Mouse (Mus musculus) neural tube, embryonic 13.5 days (tissue): ENCODE data around the gene Ncoa4. TPM values are rescaled to one million over a fixed set of nuclear protein-coding genes. Genes with fewer than 3 reads are reported as not detected.

Experiments used
- ATAC-seq: fragments of 200-750 bp; cut with Nextera tagmentation; 2 replicates; pipeline ENCODE4 v1.8.0; 2017; ENCODE audit warnings: low read depth, mild to moderate bottlenecking, moderate TSS enrichment, moderate library complexity
- H3K27ac ChIP-seq: fragments of 300-500 bp; sonication (generic); replicated peaks from 2 replicates; pipeline ENCODE4 v1.5.1; 2015; ENCODE audit warnings: moderate library complexity, mild to moderate bottlenecking, inconsistent platforms
- H3K27me3 ChIP-seq: fragments of 300-500 bp; sonication (generic); 2 replicates; pipeline ENCODE4 v1.6.1; 2015; ENCODE audit warnings: mild to moderate bottlenecking, inconsistent platforms
- H3K36me3 ChIP-seq: fragments of 300-500 bp; sonication (generic); 2 replicates; pipeline ENCODE4 v1.6.1; 2015; ENCODE audit warnings: mild to moderate bottlenecking, inconsistent platforms
- H3K4me1 ChIP-seq: fragments of 300-500 bp; sonication (generic); replicated peaks from 2 replicates; pipeline ENCODE4 v1.6.1; 2015; ENCODE audit warnings: inconsistent platforms
- H3K4me2 ChIP-seq: fragments of 300-500 bp; sonication (generic); 2 replicates; pipeline ENCODE4 v1.6.1; 2015; ENCODE audit warnings: inconsistent platforms, mild to moderate bottlenecking, moderate library complexity
- H3K4me3 ChIP-seq: fragments of 300-500 bp; sonication (generic); 2 replicates; pipeline ENCODE4 v1.5.1; 2015; ENCODE audit warnings: mild to moderate bottlenecking, inconsistent platforms
- H3K9ac ChIP-seq: fragments of 300-500 bp; sonication (generic); 2 replicates; pipeline ENCODE4 v1.6.1; 2015; ENCODE audit warnings: moderate library complexity, mild to moderate bottlenecking, inconsistent platforms
- H3K9me3 ChIP-seq: fragments of 300-500 bp; sonication (generic); 2 replicates; pipeline ENCODE4 v1.6.1; 2016; ENCODE audit warnings: inconsistent platforms
- WGBS: fragments of 180-500 bp; shearing (Covaris S2); methylation state at CpG from one replicate; pipeline ENCODE4 v1.1.7; 2015; 5-methylcytosine and 5-hydroxymethylcytosine counted together
- polyA plus RNA-seq: library from polyadenylated mRNA; unstranded; fragments of >200 nt; fragmentation: Nextera tagmentation; extraction: Ambion mirVana; gene quantifications from 2 replicates; pipeline ENCODE4 v1.2.1, GENCODE M21; 2015

The Ncoa4 gene
- polyA plus RNA-seq, 1 experiment from 2014 or later, result 97.5 TPM

- peaks cover 9% of the 10 kb centered on the region; the same call in 1 of the 2 replicates for H3K9me3 ChIP-seq
- no peak overlapping the region for H3K4me2 ChIP-seq
- no peaks in the 10 kb centered on the region for H3K27me3 ChIP-seq
- no peak overlapping the region for H3K9ac ChIP-seq
- no peaks in the 10 kb centered on the region for H3K4me1 ChIP-seq
- no peaks in the 10 kb centered on the region for H3K36me3 ChIP-seq
- no peak for ATAC-seq
- H3K27ac ChIP-seq, result no peak overlapping the region
- no peak overlapping the region for H3K4me3 ChIP-seq
Measured at GRCm38 (mm10) chr14:32144734-32145133, 14.9 kb upstream of the Ncoa4 start.

GRCm38 (mm10) chr14:32145401-32145800 lies 14.3 kb upstream of the Ncoa4 start:
- H3K36me3 ChIP-seq, result no peaks in the 10 kb centered on the region
- no peak overlapping the region for H3K4me2 ChIP-seq
- no peak for ATAC-seq
- no peaks in the 10 kb centered on the region for H3K4me1 ChIP-seq
- no peaks in the 10 kb centered on the region for H3K27me3 ChIP-seq
- H3K9ac ChIP-seq, result no peak overlapping the region
- H3K4me3 ChIP-seq, result no peak overlapping the region
- H3K9me3 ChIP-seq, result peaks cover 9% of the 10 kb centered on the region; the same call in 1 of the 2 replicates
- no peak overlapping the region for H3K27ac ChIP-seq
- 81% methylated on average over 4 of the region's 4 CpGs for WGBS

- no peak overlapping the region for H3K27ac ChIP-seq
- no peaks in the 10 kb centered on the region for H3K4me1 ChIP-seq
- H3K9ac ChIP-seq, result no peak overlapping the region
- H3K9me3 ChIP-seq, result peaks cover 9% of the 10 kb centered on the region; the same call in 1 of the 2 replicates
- H3K4me3 ChIP-seq, result no peak overlapping the region
- H3K27me3 ChIP-seq, result no peaks in the 10 kb centered on the region
- no peaks in the 10 kb centered on the region for H3K36me3 ChIP-seq
- WGBS, result 87% methylated on average over 7 of the region's 7 CpGs
- H3K4me2 ChIP-seq, result no peak overlapping the region
- ATAC-seq, result no peak
Measured at GRCm38 (mm10) chr14:32145809-32146511, 13.7 kb upstream of the Ncoa4 start.

- WGBS, result 82% methylated on average over 2 of the region's 2 CpGs
- peaks cover 9% of the 10 kb centered on the region; the same call in 1 of the 2 replicates for H3K9me3 ChIP-seq
- H3K9ac ChIP-seq, result no peak overlapping the region
- no peaks in the 10 kb centered on the region for H3K36me3 ChIP-seq
- H3K27ac ChIP-seq, result no peak overlapping the region
- no peaks in the 10 kb centered on the region for H3K4me1 ChIP-seq
- no peak overlapping the region for H3K4me3 ChIP-seq
- no peaks in the 10 kb centered on the region for H3K27me3 ChIP-seq
- no peak for ATAC-seq
- no peak overlapping the region for H3K4me2 ChIP-seq
Measured at GRCm38 (mm10) chr14:32146578-32146977, 13.1 kb upstream of the Ncoa4 start.

GRCm38 (mm10) chr14:32150872-32151271 lies 8.8 kb upstream of the Ncoa4 start:
- no peak overlapping the region for H3K4me3 ChIP-seq
- H3K27ac ChIP-seq, result no peak overlapping the region
- H3K9me3 ChIP-seq, result peaks cover 9% of the 10 kb centered on the region; the same call in 1 of the 2 replicates
- H3K4me2 ChIP-seq, result no peak overlapping the region
- H3K36me3 ChIP-seq, result no peaks in the 10 kb centered on the region
- 94% methylated on average over 2 of the region's 2 CpGs for WGBS
- no peak for ATAC-seq
- no peak overlapping the region for H3K9ac ChIP-seq
- no peaks in the 10 kb centered on the region for H3K27me3 ChIP-seq
- no peaks in the 10 kb centered on the region for H3K4me1 ChIP-seq

- Histone ChIP-seq H3K4me3 (no peak overlapping the region), H3K36me3 (no peaks in the 10 kb centered on the region), H3K27ac (no peak overlapping the region), H3K9me3 (peaks cover 9% of the 10 kb centered on the region; the same call in 1 of the 2 replicates), H3K9ac (no peak overlapping the region), H3K4me1 (no peaks in the 10 kb centered on the region), H3K4me2 (no peak overlapping the region), H3K27me3 (no peaks in the 10 kb centered on the region)
- 94% methylated on average over 18 of the region's 18 CpGs for WGBS
- ATAC-seq, result no peak
Measured at GRCm38 (mm10) chr14:32152243-32152965, 7.3 kb upstream of the Ncoa4 start.

- no peak overlapping the region for H3K4me3 ChIP-seq
- no peak overlapping the region for H3K9ac ChIP-seq
- no peaks in the 10 kb centered on the region for H3K27me3 ChIP-seq
- no peaks in the 10 kb centered on the region for H3K4me1 ChIP-seq
- H3K27ac ChIP-seq, result no peak overlapping the region
- 0 out of 2 replicates have a peak, but pooled peaks cover 1% of the 10 kb centered on the region for H3K9me3 ChIP-seq
- no peak for ATAC-seq
- H3K36me3 ChIP-seq, result no peaks in the 10 kb centered on the region
- WGBS, result 93% methylated on average over 2 of the region's 2 CpGs
- no peak overlapping the region for H3K4me2 ChIP-seq
Measured at GRCm38 (mm10) chr14:32153156-32153555, 6.5 kb upstream of the Ncoa4 start.

GRCm38 (mm10) chr14:32154758-32155157 lies 4.9 kb upstream of the Ncoa4 start:
- Histone ChIP-seq H3K27ac (no peak overlapping the region), H3K4me2 (no peak overlapping the region), H3K4me1 (peaks cover 6% of the 10 kb centered on the region), H3K27me3 (no peaks in the 10 kb centered on the region), H3K9me3 (no peaks in the 10 kb centered on the region), H3K9ac (no peak overlapping the region), H3K4me3 (no peak overlapping the region), H3K36me3 (no peaks in the 10 kb centered on the region)
- ATAC-seq, result no peak
- WGBS, result 93% methylated on average over 6 of the region's 6 CpGs

- WGBS, result 44% methylated on average over 4 of the region's 4 CpGs
- Histone ChIP-seq H3K4me3 (peak overlapping the region; percentile 95), H3K9ac (peak overlapping the region; percentile 95), H3K4me2 (peak overlapping the region; percentile 95), H3K36me3 (no peaks in the 10 kb centered on the region), H3K27me3 (no peaks in the 10 kb centered on the region), H3K9me3 (no peaks in the 10 kb centered on the region), H3K4me1 (peaks cover 28% of the 10 kb centered on the region), H3K27ac (peak overlapping the region; percentile 62; the same call in 1 of the 2 replicates)
- peak; percentile 11; the same call in 1 of the 2 replicates for ATAC-seq
Measured at GRCm38 (mm10) chr14:32159150-32159670, 455 bp upstream of the Ncoa4 start.

GRCm38 (mm10) chr14:32160563-32160962 lies 898 bp downstream of the Ncoa4 start:
- H3K9me3 ChIP-seq, result no peaks in the 10 kb centered on the region
- no peak for ATAC-seq
- H3K27ac ChIP-seq, result peak overlapping the region; percentile 91
- peak overlapping the region; percentile 95 for H3K4me3 ChIP-seq
- H3K4me1 ChIP-seq, result peaks cover 36% of the 10 kb centered on the region
- no peaks in the 10 kb centered on the region for H3K36me3 ChIP-seq
- peak overlapping the region; percentile 95 for H3K4me2 ChIP-seq
- no peaks in the 10 kb centered on the region for H3K27me3 ChIP-seq
- WGBS, result 43% methylated on average over 7 of the region's 7 CpGs
- peak overlapping the region; percentile 95 for H3K9ac ChIP-seq

- H3K9me3 ChIP-seq, result no peaks in the 10 kb centered on the region
- no peak for ATAC-seq
- no peaks in the 10 kb centered on the region for H3K36me3 ChIP-seq
- H3K27me3 ChIP-seq, result no peaks in the 10 kb centered on the region
- H3K9ac ChIP-seq, result peak overlapping the region; percentile 95; the same call in 1 of the 2 replicates
- peak overlapping the region; percentile 95 for H3K4me2 ChIP-seq
- 91% methylated on average over 12 of the region's 12 CpGs for WGBS
- peak overlapping the region; percentile 95; the same call in 1 of the 2 replicates for H3K4me3 ChIP-seq
- H3K4me1 ChIP-seq, result peaks cover 44% of the 10 kb centered on the region
- no peak overlapping the region for H3K27ac ChIP-seq
Measured at GRCm38 (mm10) chr14:32161090-32161885, 1.6 kb downstream of the Ncoa4 start.
